In genomic region chr17:9907077-9907476, GRCm38 (mm10) we compare ENCODE assay signal across 14 mouse cellular contexts.
DNase-seq lines count a peak whose midpoint lies in the region; ATAC-seq and TF ChIP-seq lines count a peak whose summit lies in the region.
"Had no signal": no experiment of that assay in that cellular context is flagged by ENCODE, and none has a peak within 500 bp of the region (broad histone marks: within the 10 kb centered on the region; RNA-seq: fewer than 3 reads in every experiment).

No protein-coding gene starts in this region.

- H3K4me1 ChIP-seq in forebrain, embryonic 11.5 days (replicated peaks; ENCODE audit: control insufficient read depth, insufficient read depth, low read length), result peaks cover 27% of the 10 kb centered on the region
- H3K4me1 ChIP-seq in forebrain, postnatal 0 days (ENCODE audit: insufficient read depth), result peaks cover 25% of the 10 kb centered on the region
- peaks cover 35% of the 10 kb centered on the region for H3K4me1 ChIP-seq in hindbrain, embryonic 14.5 days (replicated peaks; ENCODE audit: control insufficient read depth, insufficient read depth, low read length)
- peaks cover 34% of the 10 kb centered on the region for H3K4me1 ChIP-seq in midbrain, embryonic 15.5 days

- WGBS in forebrain, embryonic 11.5 days, result 21% methylated on average over 1 of the region's 1 CpGs
- 47% methylated on average over 1 of the region's 1 CpGs for WGBS in forebrain, postnatal 0 days
- WGBS in hindbrain, embryonic 14.5 days, result 11% methylated on average over 1 of the region's 1 CpGs
- WGBS in midbrain, embryonic 15.5 days, result 48% methylated on average over 1 of the region's 1 CpGs

- H3K4me2 ChIP-seq in forebrain, embryonic 11.5 days (ENCODE audit: low read depth, low read length, severe bottlenecking), result no peak overlapping the region
- no peak overlapping the region for H3K4me2 ChIP-seq in forebrain, postnatal 0 days (ENCODE audit: low read depth)
- no peak overlapping the region for H3K4me2 ChIP-seq in hindbrain, embryonic 14.5 days (replicated peaks)
- no peak overlapping the region for H3K4me2 ChIP-seq in midbrain, embryonic 15.5 days

- no peak overlapping the region for H3K27ac ChIP-seq in forebrain, embryonic 11.5 days (ENCODE audit: low read depth, low read length)
- no peak overlapping the region for H3K27ac ChIP-seq in forebrain, postnatal 0 days (ENCODE audit: low read depth, low read length)
- H3K27ac ChIP-seq in hindbrain, embryonic 14.5 days, result peak overlapping the region; percentile 81
- H3K27ac ChIP-seq in midbrain, embryonic 15.5 days, result peak overlapping the region; percentile 82; the same call in 1 of the 2 replicates

- TF ChIP-seq CTCF in forebrain, postnatal 0 days (IDR thresholded peaks at IDR 0.05; ENCODE audit: low read depth), result no peak

- no peaks in the 10 kb centered on the region for H3K27me3 ChIP-seq in forebrain, embryonic 11.5 days (ENCODE audit: control insufficient read depth, insufficient read depth, low read length)
- H3K27me3 ChIP-seq in forebrain, postnatal 0 days (ENCODE audit: insufficient read depth, low read length), result no peaks in the 10 kb centered on the region
- no peaks in the 10 kb centered on the region for H3K27me3 ChIP-seq in hindbrain, embryonic 14.5 days (ENCODE audit: control insufficient read depth, insufficient read depth, low read length)
- no peaks in the 10 kb centered on the region for H3K27me3 ChIP-seq in midbrain, embryonic 15.5 days (replicated peaks)

- no peak overlapping the region for H3K4me3 ChIP-seq in forebrain, embryonic 11.5 days (ENCODE audit: low read depth, low read length)
- H3K4me3 ChIP-seq in forebrain, postnatal 0 days (ENCODE audit: low read depth, low read length), result no peak overlapping the region
- H3K4me3 ChIP-seq in hindbrain, embryonic 14.5 days (replicated peaks; ENCODE audit: low read length), result no peak overlapping the region
- H3K4me3 ChIP-seq in midbrain, embryonic 15.5 days, result no peak overlapping the region

- no peak overlapping the region; the same call in 1 of the 2 replicates for H3K9ac ChIP-seq in forebrain, embryonic 11.5 days (ENCODE audit: low read length)
- H3K9ac ChIP-seq in forebrain, postnatal 0 days, result no peak overlapping the region
- no peak overlapping the region for H3K9ac ChIP-seq in hindbrain, embryonic 14.5 days
- no peak overlapping the region for H3K9ac ChIP-seq in midbrain, embryonic 15.5 days

- no peaks in the 10 kb centered on the region for H3K9me3 ChIP-seq in forebrain, embryonic 11.5 days (ENCODE audit: control insufficient read depth, low read length)
- H3K9me3 ChIP-seq in forebrain, postnatal 0 days (ENCODE audit: low read length), result no peaks in the 10 kb centered on the region
- H3K9me3 ChIP-seq in hindbrain, embryonic 14.5 days (ENCODE audit: control insufficient read depth, low read length), result no peaks in the 10 kb centered on the region
- no peaks in the 10 kb centered on the region for H3K9me3 ChIP-seq in midbrain, embryonic 15.5 days

- no peak for ATAC-seq in forebrain, embryonic 11.5 days (replicated peaks; ENCODE audit: low FRiP score)
- no peak for ATAC-seq in forebrain, postnatal 0 days
- ATAC-seq in hindbrain, embryonic 14.5 days (ENCODE audit: low FRiP score), result no peak
- ATAC-seq in midbrain, embryonic 15.5 days (replicated peaks), result no peak
- ATAC-seq in megakaryocyte-erythroid progenitor cell, adult 5-6 weeks (replicated peaks; ENCODE audit: low FRiP score, low TSS enrichment, poor library complexity, severe bottlenecking), result no peak

- no peaks in the 10 kb centered on the region for H3K36me3 ChIP-seq in forebrain, embryonic 11.5 days (ENCODE audit: control insufficient read depth, insufficient read depth, low read length)
- H3K36me3 ChIP-seq in forebrain, postnatal 0 days (ENCODE audit: insufficient read depth), result no peaks in the 10 kb centered on the region
- H3K36me3 ChIP-seq in hindbrain, embryonic 14.5 days (replicated peaks; ENCODE audit: control insufficient read depth, insufficient read depth), result no peaks in the 10 kb centered on the region
- no peaks in the 10 kb centered on the region for H3K36me3 ChIP-seq in midbrain, embryonic 15.5 days (replicated peaks)

- peak; percentile 45 for DNase-seq in forebrain, embryonic 11.5 days (ENCODE audit: low spot score)
- no peak for DNase-seq in forebrain, postnatal 0 days
- DNase-seq in ZHBTc4 (ENCODE audit: low read depth, low spot score), result peak; percentile 19
- DNase-seq in hindbrain, embryonic 14.5 days (ENCODE audit: low spot score), result no peak
- no peak for DNase-seq in adrenal gland, postnatal 4 days (ENCODE audit: low spot score in 2 of 2)
- DNase-seq in layer of hippocampus, adult 11-12 months (ENCODE audit: low spot score), result no peak
- DNase-seq: cerebellum, adult 2 months; gastrocnemius, postnatal 25 days; heart, postnatal 36 days; kidney, adult 18-20 months; kidney, postnatal 36 days; lung, postnatal 36 days had no signal

Comparison
In these comparisons a context has a peak if more than half of its experiments do, and no peak if none do; other contexts are left out.
1. DNase-seq: peak in forebrain, embryonic 11.5 days (single experiment) and ZHBTc4 (single experiment); none in forebrain, postnatal 0 days (single experiment), hindbrain, embryonic 14.5 days (single experiment), adrenal gland, postnatal 4 days (0 of 2) and layer of hippocampus, adult 11-12 months (single experiment).
2. H3K27ac ChIP-seq: peak in hindbrain, embryonic 14.5 days (single experiment) and midbrain, embryonic 15.5 days (single experiment); none in forebrain, embryonic 11.5 days (single experiment) and forebrain, postnatal 0 days (single experiment).